Mouse (Mus musculus) left cerebral cortex, postnatal 4 days (tissue): ENCODE data around the gene Gm42517. TPM values are rescaled to one million over a fixed set of nuclear protein-coding genes. Genes with fewer than 3 reads are reported as not detected.
A peak's percentile ranks its signal among the peaks of the same experiment; 100 is the strongest.

Experiments used
- DNase-seq: peaks from one replicate; pipeline ENCODE4 v3.0.0-alpha.2; 2022
- intact Hi-C: fragments of 180-260 bp; cut with DNase I; formaldehyde crosslinking; loops from one replicate; pipeline ENCODE4 v1.15.1; 2025
- total RNA-seq, 2 experiments: library from RNA; stranded (reverse); gene quantifications; 2 replicates each; pipeline ENCODE4 v1.2.3; 2021

Gm42517 gene
- total RNA-seq = 10 to 100 TPM; 36.1 to 41.3 TPM

GRCm38 (mm10) chr5:108367871-108368332, at the start of gene Gm42517:
Gene Gm42517 (minus strand): TSS chr5:108367922.
- intact Hi-C loops = no loop called here

DNA sequence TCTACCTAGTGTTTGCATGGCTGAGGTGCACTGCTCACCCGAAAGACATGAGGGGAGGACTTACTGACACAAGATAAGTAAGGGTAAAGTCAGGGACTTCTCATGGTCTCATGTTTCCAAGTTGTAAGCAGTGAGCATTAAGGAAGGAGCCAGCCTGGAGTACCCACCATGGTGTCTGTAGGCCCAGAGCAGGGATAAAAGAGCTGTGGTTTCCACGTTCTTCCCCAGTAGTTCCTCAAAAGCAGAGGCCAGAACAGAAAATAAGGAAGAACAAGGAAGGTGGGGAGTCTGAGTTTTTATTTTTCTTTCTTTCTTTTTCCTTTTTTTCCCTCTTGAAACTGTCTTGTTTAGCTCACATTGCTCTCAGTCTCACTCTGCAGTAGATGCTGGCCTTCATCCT, 47.0 kb upstream of the Gm42517 start:
- intact Hi-C loops = no loop called here
- no peak for DNase-seq

More at GRCm38 (mm10) chr5:108367871-108368332, at the start of gene Gm42517:
- peak; percentile 8 for DNase-seq

GRCm38 (mm10) chr5:108406977-108407376, 39.3 kb upstream of the Gm42517 start:
- intact Hi-C loops = no loop called here

DNA sequence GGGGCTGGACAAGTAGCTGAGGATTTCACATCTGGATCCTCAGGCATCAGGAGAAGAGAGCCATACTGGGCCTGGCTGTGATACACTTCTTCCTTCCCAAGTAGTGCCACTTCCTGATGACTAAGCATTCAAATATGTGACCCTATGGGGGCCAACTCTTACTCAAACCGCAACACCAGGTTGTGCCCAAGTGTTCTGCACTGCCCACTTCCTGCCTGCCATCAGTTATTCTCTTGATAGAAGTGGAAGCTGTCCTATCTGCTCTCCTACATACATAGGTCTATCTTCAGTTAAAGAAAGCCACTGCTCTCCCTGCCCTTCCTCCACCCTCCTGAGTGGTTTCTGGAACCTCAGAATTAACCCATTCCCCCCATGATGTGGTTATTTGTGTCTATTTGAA, 37.7 kb upstream of the Gm42517 start:
- intact Hi-C loops = no loop called here
- DNase-seq = no peak

More at GRCm38 (mm10) chr5:108406977-108407376, 39.3 kb upstream of the Gm42517 start:
- DNase-seq = no peak

GRCm38 (mm10) chr5:108403453-108403852, 35.7 kb upstream of the Gm42517 start:
- no peak for DNase-seq
- intact Hi-C loops = no loop called here

DNA sequence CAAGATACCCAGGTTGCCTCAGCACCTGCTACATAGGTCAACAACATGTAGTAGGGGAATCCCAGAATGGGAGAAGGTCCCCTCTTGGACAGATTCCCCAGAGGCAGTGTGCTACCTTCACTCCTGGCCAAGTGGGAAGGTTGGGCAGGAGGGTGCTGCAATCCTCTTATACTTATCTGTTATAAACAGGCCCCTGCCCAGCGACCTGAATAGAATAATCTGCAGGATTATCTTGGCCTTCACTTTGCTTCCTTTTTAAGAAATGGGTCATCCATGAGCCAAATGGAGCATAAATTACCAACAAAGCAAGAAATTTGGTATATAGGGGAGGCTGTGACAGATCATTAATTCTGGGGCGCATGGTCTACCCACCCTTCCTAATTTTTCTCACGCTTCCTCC, 22.0 kb upstream of the Gm42517 start:
- DNase-seq = no peak
- intact Hi-C loops = no loop called here

DNA sequence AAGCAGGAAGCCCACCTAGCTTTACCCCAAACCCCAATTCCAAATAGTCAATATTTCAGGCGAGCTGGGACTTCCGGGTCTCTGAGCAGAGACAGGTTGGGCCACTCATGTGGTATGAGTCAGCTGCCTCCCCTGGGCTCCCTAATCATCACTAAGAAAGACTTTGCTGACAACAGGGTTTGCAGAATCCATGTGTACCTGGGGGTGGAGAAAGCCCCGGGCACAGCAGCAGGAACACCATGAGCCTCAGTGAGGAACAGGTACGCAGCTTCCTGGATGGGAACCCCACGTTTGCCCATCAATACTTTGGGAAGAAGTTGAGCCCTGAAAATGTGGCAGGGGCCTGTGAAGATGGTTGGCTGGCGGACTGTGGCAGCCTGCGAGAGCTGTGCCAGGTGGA, 20.5 kb upstream of the Gm42517 start, which contains the start of gene Pde6b:
Pde6b (plus strand) TSS at position 191 of the 400 bp plus-strand sequence.
- no peak for DNase-seq
- intact Hi-C loops = no loop called here

- intact Hi-C loops = no loop called here
- no peak for DNase-seq
These were observed 18.7 kb upstream of the Gm42517 start for GRCm38 (mm10) chr5:108386449-108386848.

- intact Hi-C loops = no loop called here
These were observed 17.9 kb upstream of the Gm42517 start for GRCm38 (mm10) chr5:108385632-108386031.

GRCm38 (mm10) chr5:108378346-108378745, 10.6 kb upstream of the Gm42517 start:
- no peak for DNase-seq
- intact Hi-C loops = no loop called here

More at GRCm38 (mm10) chr5:108385632-108386031, 17.9 kb upstream of the Gm42517 start:
- no peak for DNase-seq

DNA sequence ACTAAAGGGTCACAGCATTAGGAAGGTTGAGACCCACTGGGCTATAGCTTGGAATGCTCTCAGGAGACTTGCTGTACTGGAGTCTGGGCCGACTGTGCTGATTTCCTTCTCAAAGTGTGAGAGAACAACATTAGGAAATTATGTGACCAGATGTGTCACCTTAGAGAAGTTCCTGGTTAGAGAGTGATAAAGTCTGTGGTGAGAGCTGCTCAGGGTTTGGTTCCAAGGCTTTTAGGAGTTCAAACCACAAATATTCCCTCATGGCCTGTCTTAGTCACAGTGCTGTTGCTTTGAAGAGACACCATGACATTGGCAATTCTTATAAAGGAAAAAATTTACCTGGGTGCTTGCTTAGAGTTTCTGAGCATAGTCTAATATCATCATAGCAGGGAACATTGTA, 8.3 kb upstream of the Gm42517 start:
- DNase-seq = no peak
- intact Hi-C loops = no loop called here

- intact Hi-C loops = no loop called here
- DNase-seq = no peak
These were observed 6.4 kb upstream of the Gm42517 start for GRCm38 (mm10) chr5:108374079-108374478.

DNA sequence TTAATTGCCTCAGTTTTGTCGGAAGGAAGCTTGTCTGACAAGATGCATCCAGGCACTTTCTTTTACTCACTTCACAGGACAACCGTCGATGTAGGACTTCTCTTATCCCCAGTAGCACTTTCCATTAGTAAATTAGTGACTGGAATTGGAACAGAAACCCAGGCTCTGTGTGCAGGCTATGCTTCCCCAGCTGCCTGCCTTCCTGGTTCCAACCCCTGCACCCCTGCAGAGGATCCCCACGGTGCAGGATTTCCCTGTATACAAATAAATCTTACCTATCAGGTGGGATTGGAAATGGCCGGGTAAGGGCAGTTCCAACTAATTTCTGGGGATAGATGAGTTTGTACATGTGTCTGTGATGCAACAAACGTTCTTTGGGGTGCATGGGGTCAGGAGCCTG, 2.2 kb upstream of the Gm42517 start:
- intact Hi-C loops = no loop called here
- DNase-seq = no peak

DNA sequence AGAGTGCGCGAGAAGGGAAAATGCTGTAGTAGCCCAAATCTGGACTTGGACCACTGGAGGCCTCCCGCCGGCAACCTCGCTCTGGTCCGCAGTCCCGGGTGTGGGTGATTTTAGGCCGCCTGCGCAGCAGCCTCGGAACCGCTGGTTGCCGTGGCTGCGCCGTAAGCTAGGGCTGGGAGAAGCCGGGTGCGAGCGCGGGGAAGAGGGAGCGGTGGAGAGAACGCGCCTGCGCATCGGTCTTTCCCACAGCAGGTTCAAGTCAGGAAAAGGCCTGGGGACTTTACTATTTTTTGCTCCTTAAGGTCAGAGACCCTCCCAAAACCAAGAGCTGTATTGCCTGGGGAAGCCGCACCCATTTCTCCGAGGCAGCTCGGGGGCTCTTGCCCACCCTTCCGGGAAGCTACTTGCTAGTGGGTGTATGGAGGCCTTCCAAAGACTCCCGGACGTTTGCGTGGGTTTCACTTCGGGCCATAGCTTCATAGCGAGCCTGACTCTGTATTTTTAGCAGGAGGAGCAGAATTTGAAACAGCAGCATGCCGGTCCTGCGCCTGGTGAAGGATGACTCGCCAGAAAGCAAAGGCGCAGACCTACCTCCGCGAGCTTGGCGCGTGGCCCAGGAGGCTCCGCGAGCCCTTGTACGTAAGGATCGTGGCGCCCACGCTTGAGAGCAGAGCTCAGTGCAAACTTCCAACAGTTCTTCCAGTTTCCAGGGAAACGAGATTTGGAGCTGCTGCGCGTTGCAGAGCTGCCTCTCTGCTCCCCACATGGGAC, 1.3 kb upstream of the Gm42517 start:
- peak; percentile 54 for DNase-seq
- intact Hi-C loops = no loop called here

GRCm38 (mm10) chr5:108368446-108368845, 724 bp upstream of the Gm42517 start:
- no peak for DNase-seq
- intact Hi-C loops = no loop called here

DNA sequence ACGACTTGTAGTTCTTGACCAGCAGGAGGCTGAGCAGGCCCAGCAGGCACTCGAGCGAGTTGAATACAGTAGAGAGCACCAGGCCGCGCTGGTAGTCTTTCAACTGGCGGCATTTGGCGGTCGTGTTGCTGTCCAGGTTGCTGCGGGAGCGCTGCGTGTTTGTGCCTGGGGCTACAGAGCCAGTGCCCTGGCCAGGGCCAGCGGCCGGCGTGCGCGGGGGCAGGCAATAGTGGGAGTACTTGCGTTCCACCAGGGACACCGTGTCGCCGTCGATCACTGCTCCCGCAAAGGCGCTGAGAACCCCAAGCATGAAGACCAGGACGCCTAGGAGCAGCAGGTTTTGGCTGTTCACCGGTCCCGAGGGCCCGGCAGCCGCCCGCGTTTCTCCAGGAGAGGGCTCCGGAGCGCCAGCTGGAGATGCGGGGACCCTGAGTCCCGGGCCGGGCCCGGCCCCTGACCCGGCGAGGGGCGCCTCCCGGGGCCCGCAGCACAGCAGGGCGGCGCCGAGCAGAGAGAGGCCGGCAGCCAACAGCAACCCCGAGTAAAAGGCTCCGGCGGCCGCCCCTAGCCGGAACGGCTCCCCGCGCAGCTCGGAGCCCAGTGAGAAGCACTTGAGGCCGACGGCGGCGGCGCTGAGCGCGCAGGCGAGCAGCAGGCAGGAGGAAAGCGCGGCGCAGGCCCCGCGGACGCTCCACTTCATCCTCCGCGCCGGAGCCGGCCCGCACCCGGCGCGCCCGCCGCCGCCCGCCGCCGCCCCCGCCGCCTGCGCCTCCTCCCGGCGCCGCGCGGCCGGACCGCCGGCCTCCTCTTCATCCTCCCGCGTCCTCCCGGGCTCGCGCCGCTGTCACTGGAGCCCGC, 509 bp downstream of the Gm42517 start:
- intact Hi-C loops = no loop called here
- peak; percentile 18 for DNase-seq

- DNase-seq = no peak
- intact Hi-C loops = no loop called here
These were observed 1.3 kb downstream of the Gm42517 start for GRCm38 (mm10) chr5:108366328-108366983.

GRCm38 (mm10) chr5:108362330-108362729, 5.4 kb downstream of the Gm42517 start:
- intact Hi-C loops = no loop called here
- DNase-seq = no peak

DNA sequence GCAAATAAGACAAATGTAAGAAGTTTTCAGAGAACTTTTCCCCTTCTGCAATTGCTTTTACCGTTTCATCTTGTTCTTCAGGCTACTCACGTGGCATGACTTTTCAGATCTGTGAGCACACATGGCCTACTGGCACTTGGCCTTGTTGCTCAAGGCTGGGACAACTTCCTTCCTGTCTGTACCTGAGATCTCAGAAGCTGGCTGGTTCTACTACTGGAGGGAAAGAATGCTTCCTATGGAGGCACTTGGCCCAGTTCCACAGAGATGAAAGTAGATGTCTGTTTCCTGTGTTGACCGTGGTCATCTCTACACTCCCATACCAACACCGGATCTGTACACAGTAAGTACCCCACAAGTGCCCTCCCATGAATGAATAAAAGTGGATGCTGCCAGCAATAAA, 7.5 kb downstream of the Gm42517 start:
- DNase-seq = no peak
- intact Hi-C loops = no loop called here

GRCm38 (mm10) chr5:108359491-108359890, 8.2 kb downstream of the Gm42517 start:
- intact Hi-C loops = no loop called here
- no peak for DNase-seq

GRCm38 (mm10) chr5:108357862-108358261, 9.9 kb downstream of the Gm42517 start:
- intact Hi-C loops = no loop called here
- DNase-seq = no peak
